Mouse (Mus musculus) thymus, adult 2 months (tissue): ENCODE data around the gene Tmem37. TPM values are rescaled to one million over a fixed set of nuclear protein-coding genes. Genes with fewer than 3 reads are reported as not detected.

Source experiments
- DNase-seq: peaks from one replicate; pipeline ENCODE4 v3.0.0; 2021
- H3K27ac ChIP-seq: fragments of 200-500 bp; 2 replicates; pipeline ENCODE4 v1.5.1; 2012; ENCODE audit warnings: low read length, control low read depth; ENCODE audit not compliant: control insufficient read depth, insufficient read depth
- H3K27me3 ChIP-seq: fragments of 200-500 bp; 2 replicates; pipeline ENCODE4 v1.6.1; 2012; ENCODE audit warnings: mild to moderate bottlenecking, low read length, moderate library complexity, mixed read lengths; ENCODE audit not compliant: control insufficient read depth, insufficient read depth
- H3K36me3 ChIP-seq: fragments of 200-500 bp; 2 replicates; pipeline ENCODE4 v1.6.1; 2012; ENCODE audit warnings: mild to moderate bottlenecking, low read length, moderate library complexity; ENCODE audit not compliant: control insufficient read depth, insufficient read depth
- H3K4me1 ChIP-seq: fragments of 200-500 bp; replicated peaks from 2 replicates; pipeline ENCODE4 v1.6.1; 2012; ENCODE audit warnings: low read length; ENCODE audit not compliant: control insufficient read depth, insufficient read depth
- H3K4me3 ChIP-seq: fragments of 200-500 bp; 2 replicates; pipeline ENCODE4 v1.5.1; 2012; ENCODE audit warnings: mild to moderate bottlenecking, low read length, control low read depth, moderate library complexity; ENCODE audit not compliant: control insufficient read depth, insufficient read depth
- CTCF ChIP-seq: fragments of 200-500 bp; IDR thresholded peaks from 2 replicates; pipeline ENCODE4 v1.5.1; 2012; ENCODE audit warnings: mild to moderate bottlenecking, control low read depth, low read length, moderate library complexity, borderline replicate concordance; ENCODE audit not compliant: control insufficient read depth, poor library complexity, insufficient read depth; ENCODE audit errors: extremely low read depth
- POLR2A ChIP-seq: fragments of 200-500 bp; IDR thresholded peaks from 2 replicates; pipeline ENCODE4 v1.6.1; 2012; ENCODE audit warnings: mild to moderate bottlenecking, low read length, control low read depth, moderate library complexity; ENCODE audit not compliant: control insufficient read depth, poor library complexity, insufficient read depth; ENCODE audit errors: extremely low read depth
- WGBS: fragments of 180-500 bp; shearing (Covaris S2); methylation state at CpG from one replicate; pipeline ENCODE4 v1.1.7; 2018; 5-methylcytosine and 5-hydroxymethylcytosine counted together
- polyA plus RNA-seq: library from polyadenylated mRNA; depleted of rRNA; stranded (reverse); fragments of >200 nt; gene quantifications from 2 replicates; pipeline ENCODE4 v1.2.3, GENCODE M21; 2012

Tmem37 gene
- polyA plus RNA-seq, 1 experiment: 18.5 TPM

DNA sequence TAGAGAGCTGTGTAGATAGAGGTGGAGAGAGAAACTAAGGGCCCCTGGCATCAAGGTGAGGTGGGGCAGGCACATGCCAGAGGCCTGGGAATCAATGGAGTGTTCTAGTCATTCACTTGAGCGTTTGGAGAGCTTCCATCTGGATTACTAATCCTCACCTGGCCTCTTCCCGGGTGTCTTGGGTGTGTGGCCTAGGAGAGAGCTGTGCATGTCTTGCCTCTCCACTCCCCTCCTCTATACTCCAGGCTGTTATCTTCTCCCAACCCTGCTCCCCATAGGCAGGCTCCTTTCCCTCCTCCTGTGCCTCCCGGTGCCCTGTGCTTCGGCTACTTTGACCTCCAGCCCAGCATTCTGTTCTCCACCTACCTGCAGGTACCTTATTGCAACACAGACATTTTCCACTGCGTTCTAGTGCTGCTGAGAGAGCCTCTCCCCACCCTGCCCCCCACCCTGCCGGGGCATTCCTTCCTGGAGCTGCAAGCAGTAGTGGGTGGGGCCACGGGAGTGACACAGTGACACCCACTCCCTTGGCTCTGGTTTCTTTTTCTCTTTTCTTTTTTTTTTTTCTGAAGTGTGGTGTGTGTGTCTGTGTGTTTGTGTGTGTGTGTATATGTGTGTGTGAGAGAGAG is 9.2 kb upstream of the Tmem37 start:
- Histone ChIP-seq H3K4me3 (no peak overlapping the region), H3K27me3 (no peaks in the 10 kb centered on the region), H3K36me3 (no peaks in the 10 kb centered on the region), H3K4me1 (no peaks in the 10 kb centered on the region), H3K27ac (no peak overlapping the region)
- 69% methylated on average over 7 of the region's 7 CpGs for WGBS
- TF ChIP-seq POLR2A (no peak), CTCF (no peak)
- DNase-seq: no peak

- 91% methylated on average over 1 of the region's 1 CpGs for WGBS
- no peak overlapping the region for H3K4me3 ChIP-seq
Measured at GRCm38 (mm10) chr1:120080632-120081031, 6.8 kb upstream of the Tmem37 start.

GRCm38 (mm10) chr1:120077746-120078410 is 4.0 kb upstream of the Tmem37 start:
- peaks cover 10% of the 10 kb centered on the region; the same call in 1 of the 2 replicates for H3K27me3 ChIP-seq
- H3K27ac ChIP-seq: no peak overlapping the region
- no peak for TF ChIP-seq CTCF
- TF ChIP-seq POLR2A: no peak
- H3K4me1 ChIP-seq: 0 out of 2 replicates have a peak, but pooled peaks cover 5% of the 10 kb centered on the region
- 80% methylated on average over 9 of the region's 9 CpGs for WGBS
- no peak overlapping the region for H3K4me3 ChIP-seq
- H3K36me3 ChIP-seq: no peaks in the 10 kb centered on the region
- no peak for DNase-seq

More at GRCm38 (mm10) chr1:120080632-120081031, 6.8 kb upstream of the Tmem37 start:
- no peak for DNase-seq
- TF ChIP-seq POLR2A: no peak
- TF ChIP-seq CTCF: no peak
- Histone ChIP-seq H3K27ac (no peak overlapping the region), H3K4me1 (no peaks in the 10 kb centered on the region), H3K36me3 (no peaks in the 10 kb centered on the region), H3K27me3 (no peaks in the 10 kb centered on the region)

- Histone ChIP-seq H3K4me1 (0 out of 2 replicates have a peak, but pooled peaks cover 5% of the 10 kb centered on the region), H3K4me3 (no peak overlapping the region), H3K27me3 (peaks cover 12% of the 10 kb centered on the region; the same call in 1 of the 2 replicates), H3K36me3 (no peaks in the 10 kb centered on the region), H3K27ac (no peak overlapping the region)
- WGBS: 31% methylated on average over 5 of the region's 5 CpGs
- TF ChIP-seq CTCF (no peak), POLR2A (no peak)
- DNase-seq: no peak
Measured at GRCm38 (mm10) chr1:120075507-120075906, 1.6 kb upstream of the Tmem37 start.

DNA sequence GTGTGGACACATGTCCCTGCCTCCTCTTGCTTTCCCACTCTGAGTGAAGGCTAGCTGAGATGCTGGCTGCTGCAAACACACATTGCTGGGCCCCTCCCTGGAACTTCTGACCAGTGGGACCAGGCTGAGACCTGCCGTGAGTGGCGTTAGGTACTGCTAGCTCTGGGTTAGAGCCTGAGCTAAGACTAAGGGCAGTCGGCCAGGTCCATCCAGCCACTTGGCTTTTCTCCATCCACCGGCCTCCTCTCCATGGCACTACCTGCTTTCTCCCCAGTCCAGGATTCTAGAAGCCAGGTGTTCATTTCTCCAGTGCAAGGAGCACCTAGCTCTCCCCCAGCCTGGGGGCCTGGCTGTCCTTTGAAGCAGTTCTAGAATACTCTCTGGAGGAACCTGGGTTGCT is 1.1 kb upstream of the Tmem37 start:
- no peak overlapping the region for H3K4me3 ChIP-seq
- 0 out of 2 replicates have a peak, but pooled peaks cover 5% of the 10 kb centered on the region for H3K4me1 ChIP-seq
- WGBS: 93% methylated on average over 4 of the region's 4 CpGs
- H3K36me3 ChIP-seq: no peaks in the 10 kb centered on the region
- TF ChIP-seq CTCF (no peak), POLR2A (no peak)
- H3K27ac ChIP-seq: no peak overlapping the region
- DNase-seq: no peak
- H3K27me3 ChIP-seq: peaks cover 12% of the 10 kb centered on the region; the same call in 1 of the 2 replicates

- H3K27ac ChIP-seq: no peak overlapping the region
- H3K4me3 ChIP-seq: no peak overlapping the region
Measured at GRCm38 (mm10) chr1:120074307-120074702, 431 bp upstream of the Tmem37 start.

More at GRCm38 (mm10) chr1:120074307-120074702, 431 bp upstream of the Tmem37 start:
- WGBS: 58% methylated on average over 4 of the region's 4 CpGs
- peaks cover 12% of the 10 kb centered on the region; the same call in 1 of the 2 replicates for H3K27me3 ChIP-seq
- H3K4me1 ChIP-seq: 0 out of 2 replicates have a peak, but pooled peaks cover 5% of the 10 kb centered on the region
- TF ChIP-seq POLR2A: no peak
- no peak for TF ChIP-seq CTCF
- H3K36me3 ChIP-seq: no peaks in the 10 kb centered on the region
- DNase-seq: no peak
